Mouse (Mus musculus) heart, embryonic 14.5 days (tissue): ENCODE measurements at regions not wholly inside any gene's neighbourhood (a gene's known extent, or its start where the extent isn't known, plus 50 kb on each side); places are given as distances from the start of the nearest gene placed in this dataset.

Experiments used
- ATAC-seq: fragments of 200-750 bp; cut with Nextera tagmentation; 2 replicates; pipeline ENCODE4 v1.8.0; 2017; ENCODE audit warnings: low read depth, moderate TSS enrichment; ENCODE audit not compliant: insufficient number of reproducible peaks, insufficient read depth, low FRiP score
- H3K27ac ChIP-seq, 2 experiments: fragments of 200-500 bp in 1 of 2; fragments of 300-500 bp in 1 of 2; sonication (generic) in 1 of 2; replicated peaks in 1 of 2; 2 replicates each; pipeline ENCODE4 v1.5.1; 2012 to 2014; ENCODE audit warnings: low read depth in 2 of 2, low read length in 2 of 2, control low read depth in 1 of 2, mild to moderate bottlenecking in 1 of 2, mixed read lengths in 1 of 2; ENCODE audit not compliant: control insufficient read depth in 1 of 2, insufficient read depth in 1 of 2
- H3K27me3 ChIP-seq: fragments of 300-500 bp; sonication (generic); 2 replicates; pipeline ENCODE4 v1.6.1; 2014; ENCODE audit warnings: mild to moderate bottlenecking, low read length, control low read depth; ENCODE audit not compliant: control insufficient read depth, insufficient read depth
- H3K36me3 ChIP-seq: fragments of 300-500 bp; sonication (generic); 2 replicates; pipeline ENCODE4 v1.6.1; 2014; ENCODE audit warnings: mild to moderate bottlenecking, control low read depth, low read length, mixed read lengths; ENCODE audit not compliant: control insufficient read depth, insufficient read depth
- H3K4me1 ChIP-seq, 2 experiments: fragments of 200-500 bp in 1 of 2; fragments of 300-500 bp in 1 of 2; sonication (generic) in 1 of 2; 2 replicates each; pipeline ENCODE4 v1.6.1; 2012 to 2014; ENCODE audit warnings: low read length in 2 of 2, control low read depth in 1 of 2, mixed read lengths in 1 of 2; ENCODE audit not compliant: control insufficient read depth in 2 of 2, insufficient read depth in 2 of 2
- H3K4me2 ChIP-seq: fragments of 300-500 bp; sonication (generic); 2 replicates; pipeline ENCODE4 v1.6.1; 2014; ENCODE audit warnings: mild to moderate bottlenecking, low read length
- H3K4me3 ChIP-seq, 2 experiments: fragments of 200-500 bp in 1 of 2; fragments of 300-500 bp in 1 of 2; sonication (generic) in 1 of 2; 2 replicates each; pipeline ENCODE4 v1.5.1; 2012 to 2014; ENCODE audit warnings: low read length in 2 of 2, mild to moderate bottlenecking in 2 of 2, control low read depth in 1 of 2, low read depth in 1 of 2, moderate library complexity in 1 of 2; ENCODE audit not compliant: control insufficient read depth in 1 of 2, insufficient read depth in 1 of 2
- H3K9ac ChIP-seq: fragments of 300-500 bp; sonication (generic); 2 replicates; pipeline ENCODE4 v1.6.1; 2014; ENCODE audit warnings: mild to moderate bottlenecking, low read length
- H3K9me3 ChIP-seq: fragments of 300-500 bp; sonication (generic); 2 replicates; pipeline ENCODE4 v1.6.1; 2016; ENCODE audit warnings: low read length, control low read depth; ENCODE audit not compliant: control insufficient read depth
- WGBS: fragments of 180-500 bp; shearing (Covaris S2); extraction: QIAGEN DNeasy Blood & Tissue Kit; methylation state at CpG from one replicate; pipeline ENCODE4 v1.1.7; 2014; 5-methylcytosine and 5-hydroxymethylcytosine counted together

GRCm38 (mm10) chr2:148279200-148279599 lies 115.9 kb upstream of the Sstr4 start:
- WGBS = 88% methylated on average over 3 of the region's 3 CpGs
- Histone ChIP-seq H3K4me1 (no peaks in the 10 kb centered on the region), H3K4me2 (no peak overlapping the region), H3K9me3 (no peaks in the 10 kb centered on the region), H3K27me3 (no peaks in the 10 kb centered on the region), H3K4me3 (no peak overlapping the region), H3K36me3 (no peaks in the 10 kb centered on the region), H3K9ac (no peak overlapping the region), H3K27ac (no peak overlapping the region)
- no peak for ATAC-seq

GRCm38 (mm10) chr2:148290326-148290725 lies 104.8 kb upstream of the Sstr4 start:
- no peak overlapping the region for H3K9ac ChIP-seq
- ATAC-seq = no peak; the same call in 1 of the 2 replicates
- no peaks in the 10 kb centered on the region for H3K27me3 ChIP-seq
- no peak overlapping the region for H3K4me3 ChIP-seq
- H3K36me3 ChIP-seq = no peaks in the 10 kb centered on the region
- H3K4me2 ChIP-seq = no peak overlapping the region
- 57% methylated on average over 3 of the region's 3 CpGs for WGBS
- H3K27ac ChIP-seq = no peak overlapping the region
- no peaks in the 10 kb centered on the region; a peak in 1 of 4 replicates for H3K4me1 ChIP-seq
- no peaks in the 10 kb centered on the region for H3K9me3 ChIP-seq

- Histone ChIP-seq H3K9ac (no peak overlapping the region), H3K27ac (no peak overlapping the region), H3K36me3 (no peaks in the 10 kb centered on the region), H3K4me1 (no peaks in the 10 kb centered on the region; a peak in 1 of 4 replicates), H3K9me3 (no peaks in the 10 kb centered on the region), H3K27me3 (no peaks in the 10 kb centered on the region), H3K4me3 (no peak overlapping the region), H3K4me2 (no peak overlapping the region)
- WGBS = 81% methylated on average over 5 of the region's 5 CpGs
- no peak for ATAC-seq
Observed at GRCm38 (mm10) chr2:148292442-148292841, 102.7 kb upstream of the Sstr4 start.

- H3K36me3 ChIP-seq = no peaks in the 10 kb centered on the region
- no peaks in the 10 kb centered on the region for H3K27me3 ChIP-seq
- no peaks in the 10 kb centered on the region; a peak in 1 of 4 replicates for H3K4me1 ChIP-seq
- no peaks in the 10 kb centered on the region for H3K9me3 ChIP-seq
- WGBS = 47% methylated on average over 2 of the region's 2 CpGs
- no peak overlapping the region for H3K27ac ChIP-seq
- H3K9ac ChIP-seq = no peak overlapping the region
- no peak overlapping the region for H3K4me3 ChIP-seq
- H3K4me2 ChIP-seq = no peak overlapping the region
- ATAC-seq = no peak
Observed at GRCm38 (mm10) chr2:148292895-148293294, 102.2 kb upstream of the Sstr4 start.

GRCm38 (mm10) chr2:148300879-148301278 lies 94.3 kb upstream of the Sstr4 start:
- no peaks in the 10 kb centered on the region for H3K4me1 ChIP-seq
- H3K27ac ChIP-seq = no peak overlapping the region
- H3K4me3 ChIP-seq = no peak overlapping the region
- WGBS = 53% methylated on average over 2 of the region's 2 CpGs
- H3K36me3 ChIP-seq = no peaks in the 10 kb centered on the region
- ATAC-seq = no peak
- H3K9ac ChIP-seq = no peak overlapping the region
- H3K27me3 ChIP-seq = no peaks in the 10 kb centered on the region
- H3K9me3 ChIP-seq = no peaks in the 10 kb centered on the region
- H3K4me2 ChIP-seq = no peak overlapping the region

GRCm38 (mm10) chr2:148312255-148312654 lies 82.9 kb upstream of the Sstr4 start:
- Histone ChIP-seq H3K27ac (no peak overlapping the region), H3K36me3 (no peaks in the 10 kb centered on the region), H3K4me2 (no peak overlapping the region), H3K4me3 (no peak overlapping the region), H3K27me3 (no peaks in the 10 kb centered on the region), H3K9me3 (no peaks in the 10 kb centered on the region), H3K9ac (no peak overlapping the region), H3K4me1 (no peaks in the 10 kb centered on the region)
- ATAC-seq = no peak
- 77% methylated on average over 2 of the region's 2 CpGs for WGBS

- no peaks in the 10 kb centered on the region for H3K4me1 ChIP-seq
- no peaks in the 10 kb centered on the region for H3K9me3 ChIP-seq
- H3K9ac ChIP-seq = no peak overlapping the region
- no peak overlapping the region for H3K4me3 ChIP-seq
- no peaks in the 10 kb centered on the region for H3K36me3 ChIP-seq
- no peak overlapping the region for H3K4me2 ChIP-seq
- no peaks in the 10 kb centered on the region for H3K27me3 ChIP-seq
- ATAC-seq = no peak
- 67% methylated on average over 1 of the region's 1 CpGs for WGBS
- no peak overlapping the region for H3K27ac ChIP-seq
Observed at GRCm38 (mm10) chr2:148320896-148321295, 74.2 kb upstream of the Sstr4 start.

- WGBS = 80% methylated on average over 3 of the region's 3 CpGs
- ATAC-seq = no peak
- no peak overlapping the region for H3K27ac ChIP-seq
- no peaks in the 10 kb centered on the region for H3K4me1 ChIP-seq
- H3K36me3 ChIP-seq = no peaks in the 10 kb centered on the region
- H3K27me3 ChIP-seq = no peaks in the 10 kb centered on the region
- H3K9me3 ChIP-seq = no peaks in the 10 kb centered on the region
- no peak overlapping the region for H3K9ac ChIP-seq
- no peak overlapping the region for H3K4me3 ChIP-seq
- H3K4me2 ChIP-seq = no peak overlapping the region
Observed at GRCm38 (mm10) chr2:148325362-148325761, 69.8 kb upstream of the Sstr4 start.
